8 mouse cellular contexts compared by ENCODE assay signal in the genomic region with DNA sequence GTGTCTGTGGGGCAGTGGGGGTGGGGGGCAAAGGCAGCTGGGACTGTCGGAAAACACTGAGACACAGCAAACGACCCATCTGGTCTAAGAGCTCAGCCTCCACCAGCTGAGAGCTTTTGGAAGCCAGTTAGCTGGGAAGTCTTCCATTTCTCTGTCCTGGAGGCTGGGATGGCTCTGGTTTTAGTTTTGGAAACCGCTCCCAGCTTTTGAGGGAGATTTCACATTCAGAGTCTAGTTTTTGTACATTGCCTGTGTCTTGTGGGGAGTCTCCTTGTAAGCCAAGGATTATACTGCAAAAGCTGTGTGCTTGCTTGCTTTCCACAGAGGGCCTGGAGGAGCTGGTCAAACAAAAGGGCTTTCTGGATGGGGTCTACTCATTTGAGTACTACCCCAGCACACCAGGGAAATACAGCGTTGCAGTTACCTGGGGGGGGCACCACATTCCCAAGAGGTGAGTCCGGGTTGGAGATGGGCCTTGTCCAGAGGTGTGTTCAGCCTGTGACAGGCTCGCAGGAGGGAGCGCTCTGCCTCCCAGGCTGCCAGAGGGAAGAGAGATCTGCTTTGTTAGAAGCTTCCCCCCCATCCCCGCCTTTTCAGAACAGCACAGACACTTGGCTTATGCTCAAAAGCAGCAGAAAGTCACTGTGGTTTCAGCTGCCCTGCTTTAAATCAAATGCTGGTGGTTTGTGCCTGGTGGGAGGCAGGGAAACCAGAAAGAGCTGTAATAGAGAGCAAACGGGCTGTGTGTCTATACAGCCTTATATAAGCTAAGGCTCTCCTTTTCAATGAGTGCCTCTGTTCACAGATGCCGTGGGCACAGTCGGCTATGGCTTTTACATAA.
DNase-seq lines count a peak whose midpoint lies in the region; ATAC-seq and TF ChIP-seq lines count a peak whose summit lies in the region.

No protein-coding gene starts in this region.

- H3K27ac ChIP-seq in heart, embryonic 14.5 days (replicated peaks in 1 of 2; ENCODE audit: control insufficient read depth in 1 of 2, insufficient read depth in 1 of 2, low read depth in 2 of 2, low read length in 2 of 2) = peak overlapping the region in 1 of 2 experiments; percentile 46; a peak in 1 of 4 replicates
- H3K27ac ChIP-seq in forebrain, embryonic 11.5 days (ENCODE audit: low read depth, low read length) = peak overlapping the region; percentile 69
- peak overlapping the region; percentile 41; the same call in 1 of the 2 replicates for H3K27ac ChIP-seq in intestine, postnatal 0 days (ENCODE audit: low read depth, low read length)
- H3K27ac ChIP-seq in limb, embryonic 14.5 days (replicated peaks; ENCODE audit: low read depth, low read length) = peak overlapping the region; percentile 89

- TF ChIP-seq POLR2A in limb, embryonic 14.5 days (IDR thresholded peaks at IDR 0.05; ENCODE audit: borderline replicate concordance, extremely low read depth, insufficient read depth, insufficient read length) = no peak

- H3K27me3 ChIP-seq in heart, embryonic 14.5 days (ENCODE audit: control insufficient read depth, insufficient read depth, low read length) = no peaks in the 10 kb centered on the region
- no peaks in the 10 kb centered on the region for H3K27me3 ChIP-seq in forebrain, embryonic 11.5 days (ENCODE audit: control insufficient read depth, insufficient read depth, low read length)
- no peaks in the 10 kb centered on the region for H3K27me3 ChIP-seq in intestine, postnatal 0 days (replicated peaks; ENCODE audit: control insufficient read depth, insufficient read depth, low read length)
- H3K27me3 ChIP-seq in limb, embryonic 14.5 days (ENCODE audit: control insufficient read depth, insufficient read depth, low read length) = no peaks in the 10 kb centered on the region

- DNase-seq in heart, postnatal 4 days = no peak
- DNase-seq in adrenal gland, postnatal 14 days = peak; percentile 63
- no peak for DNase-seq in forebrain, embryonic 11.5 days (ENCODE audit: low spot score)
- DNase-seq in limb, embryonic 14.5 days (ENCODE audit: low spot score) = peak; percentile 82
- DNase-seq in right cerebral cortex, adult 2 months (ENCODE audit: low spot score in 2 of 2) = peak; percentile 68 to 72

- H3K9me3 ChIP-seq in heart, embryonic 14.5 days (ENCODE audit: control insufficient read depth, low read length) = no peaks in the 10 kb centered on the region
- no peaks in the 10 kb centered on the region for H3K9me3 ChIP-seq in forebrain, embryonic 11.5 days (ENCODE audit: control insufficient read depth, low read length)
- H3K9me3 ChIP-seq in intestine, postnatal 0 days (ENCODE audit: control insufficient read depth) = no peaks in the 10 kb centered on the region
- H3K9me3 ChIP-seq in limb, embryonic 14.5 days (ENCODE audit: control insufficient read depth, low read length) = no peaks in the 10 kb centered on the region

- ATAC-seq in heart, embryonic 14.5 days (ENCODE audit: insufficient number of reproducible peaks, insufficient read depth, low FRiP score, low read depth) = peak; percentile 47
- ATAC-seq in forebrain, embryonic 11.5 days (replicated peaks; ENCODE audit: low FRiP score) = peak; percentile 62
- no peak for ATAC-seq in intestine, postnatal 0 days
- peak; percentile 82 for ATAC-seq in limb, embryonic 14.5 days (ENCODE audit: low FRiP score, low read depth)
- ATAC-seq in monocyte, adult 5-6 weeks (replicated peaks; ENCODE audit: insufficient number of reproducible peaks, low FRiP score, low TSS enrichment, poor library complexity, severe bottlenecking) = no peak

- no peak overlapping the region for H3K4me2 ChIP-seq in heart, embryonic 14.5 days (ENCODE audit: low read length)
- no peak overlapping the region for H3K4me2 ChIP-seq in forebrain, embryonic 11.5 days (ENCODE audit: low read depth, low read length, severe bottlenecking)
- H3K4me2 ChIP-seq in intestine, postnatal 0 days (replicated peaks; ENCODE audit: low read depth) = no peak overlapping the region
- peak overlapping the region; percentile 18 for H3K4me2 ChIP-seq in limb, embryonic 14.5 days (replicated peaks; ENCODE audit: low read depth, low read length, severe bottlenecking)

- no peak overlapping the region for H3K9ac ChIP-seq in heart, embryonic 14.5 days (ENCODE audit: low read length)
- H3K9ac ChIP-seq in forebrain, embryonic 11.5 days (ENCODE audit: low read length) = no peak overlapping the region; the same call in 1 of the 2 replicates
- H3K9ac ChIP-seq in intestine, postnatal 0 days (ENCODE audit: low read depth, low read length) = no peak overlapping the region
- H3K9ac ChIP-seq in limb, embryonic 14.5 days (ENCODE audit: low read depth, low read length, severe bottlenecking) = peak overlapping the region; percentile 29

- 73% methylated on average over 11 of the region's 11 CpGs for WGBS in heart, embryonic 14.5 days
- 47% methylated on average over 11 of the region's 11 CpGs for WGBS in forebrain, embryonic 11.5 days
- WGBS in intestine, postnatal 0 days = 59% methylated on average over 11 of the region's 11 CpGs
- 27% methylated on average over 11 of the region's 11 CpGs for WGBS in limb, embryonic 14.5 days

- H3K4me3 ChIP-seq in heart, embryonic 14.5 days (ENCODE audit: control insufficient read depth in 1 of 2, insufficient read depth in 1 of 2, low read depth in 1 of 2, low read length in 2 of 2) = no peak overlapping the region
- no peak overlapping the region for H3K4me3 ChIP-seq in forebrain, embryonic 11.5 days (ENCODE audit: low read depth, low read length)
- H3K4me3 ChIP-seq in intestine, postnatal 0 days (ENCODE audit: low read depth, low read length) = no peak overlapping the region
- H3K4me3 ChIP-seq in limb, embryonic 14.5 days (replicated peaks; ENCODE audit: low read length) = no peak overlapping the region

- TF ChIP-seq CTCF in intestine, postnatal 0 days (IDR thresholded peaks at IDR 0.05; ENCODE audit: low read depth) = no peak

- peaks cover 0 to 2% of the 10 kb centered on the region in 2 experiments; a peak in 1 of 4 replicates for H3K4me1 ChIP-seq in heart, embryonic 14.5 days (ENCODE audit: control insufficient read depth in 2 of 2, insufficient read depth in 2 of 2, low read length in 2 of 2)
- peaks cover 9% of the 10 kb centered on the region; the same call in 1 of the 2 replicates for H3K4me1 ChIP-seq in forebrain, embryonic 11.5 days (replicated peaks; ENCODE audit: control insufficient read depth, insufficient read depth, low read length)
- no peaks in the 10 kb centered on the region for H3K4me1 ChIP-seq in intestine, postnatal 0 days (replicated peaks; ENCODE audit: control insufficient read depth, insufficient read depth, low read length)
- peaks cover 42% of the 10 kb centered on the region for H3K4me1 ChIP-seq in limb, embryonic 14.5 days (ENCODE audit: control insufficient read depth, insufficient read depth, low read length)

- H3K36me3 ChIP-seq in heart, embryonic 14.5 days (ENCODE audit: control insufficient read depth, insufficient read depth, low read length) = peaks cover 67% of the 10 kb centered on the region
- peaks cover 5% of the 10 kb centered on the region for H3K36me3 ChIP-seq in forebrain, embryonic 11.5 days (ENCODE audit: control insufficient read depth, insufficient read depth, low read length)
- H3K36me3 ChIP-seq in intestine, postnatal 0 days (ENCODE audit: control insufficient read depth, insufficient read depth) = peaks cover 80% of the 10 kb centered on the region
- H3K36me3 ChIP-seq in limb, embryonic 14.5 days (ENCODE audit: control insufficient read depth, insufficient read depth, low read length) = peaks cover 81% of the 10 kb centered on the region

Comparison
In these comparisons a context has a peak if more than half of its experiments do, and no peak if none do; other contexts are left out.
1. ATAC-seq: peak in heart, embryonic 14.5 days (single experiment), forebrain, embryonic 11.5 days (single experiment) and limb, embryonic 14.5 days (single experiment); none in intestine, postnatal 0 days (single experiment) and monocyte, adult 5-6 weeks (single experiment).
2. DNase-seq: peak in adrenal gland, postnatal 14 days (single experiment), limb, embryonic 14.5 days (single experiment) and right cerebral cortex, adult 2 months (2 of 2); none in heart, postnatal 4 days (single experiment) and forebrain, embryonic 11.5 days (single experiment).